Mouse (Mus musculus) heart, embryonic 14.5 days (tissue): ENCODE results near the gene Pdf. TPM values are rescaled to one million over a fixed set of nuclear protein-coding genes. Genes with fewer than 3 reads are reported as not detected.
A peak's percentile ranks its signal among the peaks of the same experiment; 100 is the strongest.
"Not testable (repeated sequence)": the region's sequence is repeated elsewhere in the genome, so short reads cannot be mapped to it uniquely, and the experiment has no call there.

Experiments used
- ATAC-seq: fragments of 200-750 bp; cut with Nextera tagmentation; 2 replicates; pipeline ENCODE4 v1.8.0; 2017; ENCODE audit warnings: low read depth, moderate TSS enrichment; ENCODE audit not compliant: insufficient number of reproducible peaks, insufficient read depth, low FRiP score
- H3K27ac ChIP-seq, 2 experiments: fragments of 200-500 bp in 1 of 2; fragments of 300-500 bp in 1 of 2; sonication (generic) in 1 of 2; replicated peaks in 1 of 2; 2 replicates each; pipeline ENCODE4 v1.5.1; 2012 to 2014; ENCODE audit warnings: low read depth in 2 of 2, low read length in 2 of 2, control low read depth in 1 of 2, mild to moderate bottlenecking in 1 of 2, mixed read lengths in 1 of 2; ENCODE audit not compliant: control insufficient read depth in 1 of 2, insufficient read depth in 1 of 2
- H3K27me3 ChIP-seq: fragments of 300-500 bp; sonication (generic); 2 replicates; pipeline ENCODE4 v1.6.1; 2014; ENCODE audit warnings: mild to moderate bottlenecking, low read length, control low read depth; ENCODE audit not compliant: control insufficient read depth, insufficient read depth
- H3K36me3 ChIP-seq: fragments of 300-500 bp; sonication (generic); 2 replicates; pipeline ENCODE4 v1.6.1; 2014; ENCODE audit warnings: mild to moderate bottlenecking, control low read depth, low read length, mixed read lengths; ENCODE audit not compliant: control insufficient read depth, insufficient read depth
- H3K4me1 ChIP-seq, 2 experiments: fragments of 200-500 bp in 1 of 2; fragments of 300-500 bp in 1 of 2; sonication (generic) in 1 of 2; 2 replicates each; pipeline ENCODE4 v1.6.1; 2012 to 2014; ENCODE audit warnings: low read length in 2 of 2, control low read depth in 1 of 2, mixed read lengths in 1 of 2; ENCODE audit not compliant: control insufficient read depth in 2 of 2, insufficient read depth in 2 of 2
- H3K4me2 ChIP-seq: fragments of 300-500 bp; sonication (generic); 2 replicates; pipeline ENCODE4 v1.6.1; 2014; ENCODE audit warnings: mild to moderate bottlenecking, low read length
- H3K4me3 ChIP-seq, 2 experiments: fragments of 200-500 bp in 1 of 2; fragments of 300-500 bp in 1 of 2; sonication (generic) in 1 of 2; 2 replicates each; pipeline ENCODE4 v1.5.1; 2012 to 2014; ENCODE audit warnings: low read length in 2 of 2, mild to moderate bottlenecking in 2 of 2, control low read depth in 1 of 2, low read depth in 1 of 2, moderate library complexity in 1 of 2; ENCODE audit not compliant: control insufficient read depth in 1 of 2, insufficient read depth in 1 of 2
- H3K9ac ChIP-seq: fragments of 300-500 bp; sonication (generic); 2 replicates; pipeline ENCODE4 v1.6.1; 2014; ENCODE audit warnings: mild to moderate bottlenecking, low read length
- H3K9me3 ChIP-seq: fragments of 300-500 bp; sonication (generic); 2 replicates; pipeline ENCODE4 v1.6.1; 2016; ENCODE audit warnings: low read length, control low read depth; ENCODE audit not compliant: control insufficient read depth
- WGBS: fragments of 180-500 bp; shearing (Covaris S2); extraction: QIAGEN DNeasy Blood & Tissue Kit; methylation state at CpG from one replicate; pipeline ENCODE4 v1.1.7; 2014; 5-methylcytosine and 5-hydroxymethylcytosine counted together
- microRNA-seq: library from miRNA; unstranded; fragments of <30 nt; microRNA quantifications from one replicate; pipeline ENCODE4, GENCODE M21; 2016
- polyA plus RNA-seq: library from polyadenylated mRNA; unstranded; fragments of >200 nt; fragmentation: Nextera tagmentation; extraction: Ambion mirVana; gene quantifications from 2 replicates; pipeline ENCODE4 v1.2.1, GENCODE M21; 2014

The Pdf gene
- polyA plus RNA-seq, 1 experiment from 2014 or later = 47.4 TPM

DNA sequence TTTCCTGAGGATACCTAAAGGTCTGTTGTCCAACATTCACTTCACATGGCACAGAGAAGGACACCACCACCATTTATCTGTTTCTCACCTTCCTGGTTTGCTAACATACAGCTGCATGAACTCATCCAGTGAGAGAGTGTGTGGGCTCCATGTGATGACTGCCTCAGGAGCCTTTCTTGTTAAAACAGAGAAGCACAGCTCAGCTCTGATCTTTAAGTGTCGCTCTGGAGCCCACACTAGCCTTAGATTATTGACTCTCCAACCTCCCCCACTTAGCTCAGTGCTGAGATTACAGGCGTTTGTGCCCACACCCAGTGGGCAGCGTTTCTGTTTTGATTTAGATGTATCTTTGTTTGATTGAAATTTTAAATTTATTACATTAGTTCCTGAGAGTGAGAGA, 40.6 kb downstream of the Pdf start:
- ATAC-seq = no peak
- Histone ChIP-seq H3K4me3 (no peak overlapping the region), H3K9ac (no peak overlapping the region), H3K27ac (no peak overlapping the region), H3K27me3 (no peaks in the 10 kb centered on the region), H3K36me3 (peaks cover 67% of the 10 kb centered on the region), H3K4me1 (0 out of 4 replicates have a peak, but pooled peaks cover 0 to 4% of the 10 kb centered on the region in 2 experiments), H3K4me2 (no peak overlapping the region), H3K9me3 (no peaks in the 10 kb centered on the region)
- 81% methylated on average over 3 of the region's 3 CpGs for WGBS

DNA sequence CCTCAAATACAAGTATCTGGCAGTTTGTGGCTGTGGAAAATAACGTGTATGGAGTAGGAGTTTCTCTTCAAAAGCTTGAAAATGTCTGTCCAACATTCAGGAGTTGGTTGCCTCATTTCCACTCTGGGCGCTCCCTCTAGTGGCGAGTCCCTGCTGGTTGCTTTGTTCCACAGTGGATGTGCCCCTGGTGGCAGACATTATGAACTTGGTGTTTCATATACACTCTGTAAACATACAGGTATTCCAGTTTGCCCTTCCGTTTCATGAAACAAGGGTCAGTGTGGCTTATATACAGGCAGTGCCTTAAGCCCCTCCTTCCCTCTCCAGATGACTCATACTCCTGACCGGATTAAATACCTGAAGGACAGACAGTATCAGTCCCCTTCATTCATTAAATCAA, 45.9 kb downstream of the Pdf start:
- Histone ChIP-seq H3K4me3 (no peak overlapping the region), H3K4me2 (no peak overlapping the region), H3K27ac (no peak overlapping the region), H3K9me3 (no peaks in the 10 kb centered on the region), H3K36me3 (peaks cover 28% of the 10 kb centered on the region), H3K27me3 (no peaks in the 10 kb centered on the region), H3K4me1 (0 out of 4 replicates have a peak, but pooled peaks cover 0 to 4% of the 10 kb centered on the region in 2 experiments), H3K9ac (no peak overlapping the region)
- peak; percentile 45; the same call in 1 of the 2 replicates for ATAC-seq
- WGBS = 34% methylated on average over 5 of the region's 5 CpGs

DNA sequence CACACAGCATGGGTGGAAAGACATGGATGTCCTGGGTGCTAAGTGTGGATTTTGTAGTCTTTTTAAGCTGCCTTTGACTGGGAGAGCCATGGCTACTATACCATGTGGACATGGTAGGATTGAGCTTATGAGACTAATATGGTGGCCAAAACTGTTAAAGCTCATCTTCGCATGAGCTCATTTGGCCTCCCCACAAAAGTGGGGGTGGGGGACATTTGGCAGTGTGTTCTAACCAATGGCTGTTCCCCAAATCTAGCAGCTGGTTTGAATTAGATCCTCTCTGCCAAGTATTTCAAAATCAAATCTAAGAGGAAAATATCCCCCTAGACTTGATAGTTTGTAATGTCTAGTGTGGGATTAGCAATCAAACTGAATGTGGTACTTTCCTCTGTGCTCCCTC, 49.3 kb downstream of the Pdf start:
- ATAC-seq = no peak
- Histone ChIP-seq H3K4me3 (no peak overlapping the region), H3K27me3 (no peaks in the 10 kb centered on the region), H3K4me2 (no peak overlapping the region), H3K36me3 (peaks cover 37% of the 10 kb centered on the region), H3K4me1 (no peaks in the 10 kb centered on the region), H3K9ac (no peak overlapping the region), H3K9me3 (no peaks in the 10 kb centered on the region), H3K27ac (no peak overlapping the region)
- WGBS = 81% methylated on average over 1 of the region's 1 CpGs

DNA sequence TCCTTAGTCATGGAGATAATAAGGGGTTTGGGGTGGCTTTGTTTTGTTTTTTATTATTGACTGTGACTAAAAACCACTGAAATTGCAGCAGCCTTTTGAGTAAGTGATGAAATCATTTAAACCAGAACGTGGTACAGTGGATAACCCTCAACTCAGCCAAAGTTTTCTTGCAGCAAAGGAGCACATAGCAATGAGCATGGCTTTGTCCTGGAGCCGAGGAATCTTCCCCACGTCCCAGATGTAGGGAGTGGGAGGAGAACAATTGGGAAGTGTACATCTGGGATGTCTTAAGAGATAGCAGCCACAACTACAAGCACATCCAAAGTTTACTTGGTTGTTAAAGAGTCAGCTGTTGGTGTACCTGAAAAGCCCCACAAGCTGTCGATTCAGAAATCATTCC, 51.0 kb downstream of the Pdf start:
- Histone ChIP-seq H3K4me1 (no peaks in the 10 kb centered on the region), H3K4me3 (no peak overlapping the region), H3K9ac (no peak overlapping the region), H3K27ac (no peak overlapping the region), H3K27me3 (no peaks in the 10 kb centered on the region), H3K36me3 (peaks cover 43% of the 10 kb centered on the region), H3K4me2 (no peak overlapping the region), H3K9me3 (no peaks in the 10 kb centered on the region)
- ATAC-seq = no peak
- 75% methylated on average over 4 of the region's 4 CpGs for WGBS

DNA sequence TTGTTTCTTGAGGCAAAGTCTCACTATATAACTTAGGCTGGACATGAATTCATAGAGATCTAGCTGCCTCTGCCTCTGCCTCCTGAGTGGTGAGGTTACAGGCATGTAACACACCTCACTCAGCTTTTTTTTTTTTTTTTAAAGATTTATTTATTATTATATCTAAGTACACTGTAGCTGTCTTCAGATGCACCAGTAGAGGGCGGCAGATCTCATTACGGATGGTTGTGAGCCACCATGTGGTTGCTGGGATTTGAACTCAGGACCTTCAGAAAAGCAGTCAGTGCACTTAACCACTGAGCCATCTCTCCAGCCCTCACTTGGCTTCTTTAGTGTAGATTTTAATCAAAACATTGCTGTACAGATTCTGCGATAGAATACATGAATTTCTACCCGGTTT, 52.1 kb downstream of the Pdf start:
- H3K4me3 ChIP-seq, H3K27ac ChIP-seq, H3K4me1 ChIP-seq, H3K9me3 ChIP-seq, H3K9ac ChIP-seq, ATAC-seq, H3K4me2 ChIP-seq, H3K27me3 ChIP-seq: not testable (repeated sequence)
- 84% methylated on average over 4 of the region's 4 CpGs for WGBS
- H3K36me3 ChIP-seq = peaks cover 50% of the 10 kb centered on the region

Small RNA genes lying within 50 kb of the gene (microRNA-seq; reads per million reads assigned to microRNA genes)
- 1.1 reads per million for gene Mir7075

Other genes with a start within 250 kb of the Pdf start
- 0.09 and 0.16 TPM in 2 replicates for gene Has3, start 178.4 kb downstream of the Pdf start, polyA plus RNA-seq
- 39.6 and 40.2 TPM in 2 replicates for gene Utp4, start 155.0 kb downstream of the Pdf start, polyA plus RNA-seq
- gene Sntb2, start 112.9 kb downstream of the Pdf start, polyA plus RNA-seq = 15.0 and 15.4 TPM in 2 replicates
- 53.6 and 55.9 TPM in 2 replicates for gene Vps4a, start 17.4 kb downstream of the Pdf start, polyA plus RNA-seq
- 26.5 and 27.1 TPM in 2 replicates for gene Cog8, start 8.1 kb upstream of the Pdf start, polyA plus RNA-seq
- gene Nip7, start 8.3 kb upstream of the Pdf start, polyA plus RNA-seq = 49.1 and 54.4 TPM in 2 replicates
- not detected in 2 replicates for gene Tmed6, start 17.0 kb upstream of the Pdf start, polyA plus RNA-seq
- gene Terf2, start 47.9 kb upstream of the Pdf start, polyA plus RNA-seq = 8.3 and 9.8 TPM in 2 replicates
- gene Cyb5b, start 102.0 kb upstream of the Pdf start, polyA plus RNA-seq = 65.6 and 71.9 TPM in 2 replicates
- gene Nfat5, start 244.9 kb upstream of the Pdf start, polyA plus RNA-seq = 14.9 and 15.6 TPM in 2 replicates